Mouse (Mus musculus) layer of hippocampus, adult 11-12 months (tissue): ENCODE results near the gene Csnk1e.
"Not testable (repeated sequence)": the region's sequence is repeated elsewhere in the genome, so short reads cannot be mapped to it uniquely, and the experiment has no call there.

ENCODE experiments used
- DNase-seq: peaks from one replicate; pipeline ENCODE4 v3.0.0; 2022; ENCODE audit warnings: low spot score

Gene Csnk1e

DNA sequence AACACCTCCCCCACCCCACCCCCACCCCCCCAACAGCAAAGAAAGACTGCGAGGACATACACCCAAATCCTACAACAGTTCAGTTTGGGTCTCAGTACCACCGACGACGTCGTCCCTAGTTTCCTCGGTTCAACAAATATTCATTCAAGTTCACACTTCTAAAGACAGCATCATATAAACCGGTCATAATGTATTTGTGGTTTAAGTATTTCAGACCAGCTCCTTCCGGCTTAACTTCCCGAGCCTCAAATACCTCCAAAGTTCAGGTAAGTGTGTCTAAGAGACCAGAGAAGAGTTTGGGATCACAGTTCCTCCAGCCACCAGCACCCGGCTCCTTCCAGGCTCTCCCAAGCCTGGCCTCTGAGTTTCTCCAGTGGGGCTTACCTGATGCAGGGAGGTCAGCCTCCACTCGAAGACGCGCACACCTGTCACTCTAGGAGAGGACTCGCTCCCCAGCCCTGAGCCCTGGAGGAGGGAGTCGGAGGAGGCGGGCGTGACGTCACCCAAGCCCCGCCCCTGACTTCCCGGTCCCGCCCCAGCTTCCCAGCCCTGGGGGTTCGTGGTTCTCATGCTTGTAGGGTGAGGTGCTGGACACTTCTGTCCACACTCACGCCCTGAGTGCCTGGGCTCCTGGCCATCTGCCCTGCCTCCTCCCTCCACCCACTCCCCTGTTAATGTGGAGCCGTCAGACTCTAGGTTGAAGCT, at the start of gene Csnk1e:
Gene Csnk1e, minus strand, starts transcription at position 461 of the 705 bp plus-strand sequence.
- DNase-seq, result peak; percentile 58

DNA sequence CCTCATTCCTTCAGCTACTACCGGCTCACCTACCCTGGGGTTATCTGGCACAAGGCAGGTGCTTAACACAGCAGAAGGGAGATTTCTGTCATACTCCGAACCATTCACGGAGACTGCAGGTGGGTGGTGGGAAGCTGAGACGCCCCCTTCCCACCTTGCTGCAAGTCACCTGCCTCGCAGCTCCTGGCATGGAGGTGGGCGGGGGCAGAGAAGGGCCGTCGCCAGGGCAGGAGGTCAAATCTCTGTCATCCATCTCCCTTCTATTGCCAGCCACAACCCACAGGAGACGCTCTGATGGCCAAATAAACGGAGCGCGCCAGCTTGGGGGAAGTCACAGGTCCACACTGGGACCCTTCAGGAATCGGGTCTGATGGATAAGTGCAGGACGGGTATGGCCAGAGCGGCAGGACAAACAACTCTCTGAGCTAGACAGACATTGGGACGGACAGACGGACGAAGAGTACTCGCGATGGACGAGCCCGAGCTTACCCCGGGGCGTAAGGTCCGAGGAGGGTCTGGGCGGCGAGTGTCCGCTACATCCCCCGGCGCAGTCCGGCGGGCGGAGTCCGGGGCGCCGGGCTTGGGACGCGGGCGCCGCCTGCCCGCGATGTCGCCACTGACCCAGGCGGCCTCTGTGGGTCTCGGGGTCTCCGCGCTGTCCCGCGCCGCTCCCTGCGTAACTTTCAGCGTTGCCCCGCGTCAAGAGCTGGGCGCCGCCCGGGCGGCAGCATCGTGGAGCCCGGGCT, 49.5 kb upstream of the Csnk1e start, which contains the start of gene Kcnj4:
Gene Kcnj4, minus strand, starts transcription at position 535 of the 746 bp plus-strand sequence.
- DNase-seq, result no peak

DNA sequence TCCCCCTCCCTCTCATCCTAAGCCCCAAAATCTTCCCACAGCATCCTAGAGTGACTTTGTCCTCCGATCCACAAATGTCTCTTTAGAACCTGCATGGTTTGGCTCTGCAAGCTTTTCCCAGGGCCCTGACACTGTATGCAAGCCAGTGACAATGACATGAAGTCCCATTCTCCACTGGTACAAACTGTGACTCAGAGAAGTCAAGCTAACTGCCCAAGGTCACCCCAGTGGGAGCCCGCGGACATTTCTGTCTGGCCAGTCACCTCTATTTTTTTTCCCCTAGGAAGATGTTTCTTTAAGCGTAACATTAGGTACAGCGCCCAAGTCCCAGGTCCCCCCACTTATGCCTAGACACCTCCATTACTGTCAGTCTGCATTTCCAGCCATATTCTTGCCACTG, 48.1 kb upstream of the Csnk1e start:
- no peak for DNase-seq

DNA sequence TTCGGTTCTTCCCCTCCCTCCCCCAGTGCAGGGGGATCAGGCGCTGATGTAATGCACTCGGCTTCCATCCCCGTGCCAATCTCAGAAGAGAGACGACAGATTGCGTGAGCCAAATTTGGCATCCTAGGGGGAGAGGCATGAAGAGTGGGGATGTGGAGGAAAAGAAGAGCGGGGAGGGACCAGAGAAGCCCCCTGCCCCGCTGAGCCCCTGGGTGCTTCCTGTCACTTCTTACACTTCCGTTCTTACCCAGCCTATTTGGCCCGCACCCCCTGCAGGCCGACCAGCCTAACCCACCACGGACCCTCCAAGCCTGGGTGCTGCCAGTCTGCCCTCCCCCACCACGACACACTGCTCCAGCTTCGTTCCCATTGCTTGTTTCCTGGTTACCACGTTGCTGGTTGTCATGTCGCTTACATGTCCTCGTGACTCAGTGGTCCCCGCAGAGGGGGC, 47.5 kb upstream of the Csnk1e start:
- DNase-seq, result peak; percentile 75

DNA sequence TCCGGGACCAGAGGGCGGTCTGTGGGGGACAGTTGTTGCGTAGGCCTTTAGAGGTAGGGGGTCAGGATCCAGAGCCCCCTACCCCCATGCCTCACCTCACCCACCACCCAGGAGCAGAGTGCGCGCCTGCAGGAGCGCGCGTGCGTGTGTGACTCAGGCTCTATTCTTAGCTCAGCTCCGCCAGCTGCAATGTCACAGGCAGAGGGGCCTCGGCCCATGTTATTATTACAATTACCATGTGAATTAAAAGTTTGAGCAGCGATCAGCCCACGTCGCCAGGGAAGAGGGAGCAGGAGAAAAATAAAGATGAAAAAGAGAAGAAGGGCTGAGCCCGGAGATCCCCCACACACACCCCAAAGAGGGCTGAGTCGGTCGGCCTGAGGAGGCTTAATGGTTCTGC, 44.7 kb upstream of the Csnk1e start:
- DNase-seq, result no peak

GRCm38 (mm10) chr15:79493527-79493926, 38.2 kb upstream of the Csnk1e start:
- DNase-seq, result no peak

DNA sequence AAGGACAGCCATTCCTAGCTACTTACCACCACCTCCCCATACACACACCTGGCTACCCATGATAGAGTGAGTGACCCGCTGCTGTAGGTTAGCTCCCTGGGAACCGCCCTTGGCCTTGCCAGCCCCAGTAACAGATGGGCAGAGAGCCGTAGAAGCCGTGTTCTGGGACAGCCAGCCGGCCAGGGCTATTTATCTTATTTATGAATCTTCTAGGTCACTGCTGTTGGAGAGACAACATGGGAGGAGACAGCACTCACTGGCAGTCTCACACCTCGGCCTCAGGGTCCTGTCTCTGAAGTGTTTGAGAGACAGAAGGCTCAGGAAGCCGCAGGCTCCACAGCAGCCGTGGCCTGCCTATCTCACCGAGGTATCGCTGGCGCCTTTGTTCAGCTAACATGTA, 34.1 kb upstream of the Csnk1e start:
- DNase-seq, result no peak

GRCm38 (mm10) chr15:79481181-79481688, 25.9 kb upstream of the Csnk1e start:
- peak; percentile 56 for DNase-seq

- DNase-seq, result no peak
Observed at GRCm38 (mm10) chr15:79477227-79477626, 21.9 kb upstream of the Csnk1e start.

DNA sequence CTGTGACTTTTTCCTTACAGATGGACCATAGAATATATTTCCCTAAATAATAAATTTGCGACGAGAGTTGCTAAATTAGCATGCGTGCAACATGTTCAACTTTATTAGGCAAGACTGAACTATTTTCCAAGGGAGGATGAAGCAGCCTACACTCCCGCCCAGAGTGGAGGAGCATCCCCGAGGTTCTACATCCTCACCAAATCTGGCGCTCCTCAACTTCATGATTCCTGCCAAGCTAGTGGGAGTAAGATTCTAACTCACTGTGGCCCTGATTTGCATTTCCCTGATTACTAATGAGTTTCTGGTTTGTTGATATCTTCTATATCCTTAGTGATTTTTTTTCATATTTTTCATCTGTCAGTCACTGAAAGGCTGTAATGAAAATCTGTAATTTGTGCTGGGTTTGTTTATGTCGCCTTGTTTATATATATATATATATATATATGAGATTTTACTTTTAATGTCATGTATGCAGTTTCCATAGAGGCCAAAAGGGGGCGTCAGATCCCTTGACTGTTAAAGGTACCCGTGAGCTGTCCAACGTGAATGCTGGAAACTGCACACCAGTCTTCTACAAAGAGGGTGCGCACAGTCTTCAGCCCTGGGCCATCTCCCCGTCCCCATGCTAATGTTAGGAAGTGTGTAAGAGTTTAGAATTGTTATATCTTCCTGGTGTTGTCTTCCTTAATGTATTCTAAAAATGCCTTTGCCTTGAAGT, 18.4 kb upstream of the Csnk1e start:
- DNase-seq, result no peak

DNA sequence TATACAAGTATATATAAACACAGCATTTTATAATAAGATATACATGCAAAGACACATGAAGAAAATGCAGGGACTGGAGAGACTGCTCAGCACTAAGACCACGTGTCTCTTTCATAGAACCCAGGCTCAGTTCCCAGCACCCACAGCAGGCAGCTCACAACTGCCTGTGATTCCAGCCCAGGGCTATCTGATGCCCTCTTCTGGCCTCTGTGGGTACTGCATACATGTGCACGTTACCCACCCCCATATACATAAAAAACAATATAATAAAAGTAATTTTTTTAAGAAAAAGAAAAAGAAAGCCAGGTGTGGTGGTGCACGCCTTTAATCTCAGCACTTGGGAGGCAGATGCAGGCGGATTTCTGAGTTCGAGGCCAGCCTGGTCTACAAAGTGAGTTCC, 17.7 kb upstream of the Csnk1e start:
- DNase-seq, result no peak

- no peak for DNase-seq
Observed at GRCm38 (mm10) chr15:79471095-79471494, 15.7 kb upstream of the Csnk1e start.

DNA sequence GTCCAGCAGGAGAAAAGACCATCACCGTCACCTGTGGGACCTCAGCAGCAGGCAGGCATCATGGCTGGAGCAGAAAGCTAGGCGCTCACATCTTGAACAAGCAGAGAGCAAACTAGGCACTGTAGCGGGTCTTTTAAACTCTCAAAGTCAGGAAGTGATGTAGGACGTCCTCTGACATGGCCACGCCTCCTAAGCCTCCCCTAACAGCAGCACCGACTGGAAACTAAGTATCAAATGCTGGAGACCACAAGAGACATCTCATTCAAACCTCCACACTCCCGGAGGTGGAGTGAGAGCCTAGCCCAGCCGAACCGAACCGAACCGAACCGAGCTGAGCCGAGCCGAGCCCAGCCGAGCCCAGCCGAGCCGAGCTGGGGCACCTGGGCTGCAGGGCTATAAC, 15.2 kb upstream of the Csnk1e start:
- no peak for DNase-seq

GRCm38 (mm10) chr15:79469577-79469976, 14.2 kb upstream of the Csnk1e start:
- DNase-seq, result no peak

GRCm38 (mm10) chr15:79466601-79467286, 11.4 kb upstream of the Csnk1e start:
- DNase-seq, result peak; percentile 91

DNA sequence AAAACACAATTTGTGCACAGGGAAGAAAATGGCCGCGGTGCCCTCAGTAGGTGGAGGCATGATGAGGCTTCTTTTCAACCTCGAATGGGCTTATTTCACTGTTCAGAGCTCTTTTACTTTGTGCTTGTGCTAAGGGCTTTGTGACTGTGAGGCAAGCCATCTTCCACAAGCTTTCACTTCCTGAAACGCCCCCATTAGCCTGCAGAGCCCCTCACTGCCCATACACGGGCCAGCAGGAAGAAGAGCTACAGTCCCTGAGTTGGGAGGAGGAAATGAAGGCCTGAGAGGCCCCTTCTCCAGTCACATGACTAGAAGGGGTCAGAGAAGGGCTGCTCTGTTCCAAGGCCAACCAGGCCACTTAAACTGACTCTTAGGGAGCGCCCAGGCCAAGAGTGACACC, 1.2 kb upstream of the Csnk1e start:
- DNase-seq, result no peak

DNA sequence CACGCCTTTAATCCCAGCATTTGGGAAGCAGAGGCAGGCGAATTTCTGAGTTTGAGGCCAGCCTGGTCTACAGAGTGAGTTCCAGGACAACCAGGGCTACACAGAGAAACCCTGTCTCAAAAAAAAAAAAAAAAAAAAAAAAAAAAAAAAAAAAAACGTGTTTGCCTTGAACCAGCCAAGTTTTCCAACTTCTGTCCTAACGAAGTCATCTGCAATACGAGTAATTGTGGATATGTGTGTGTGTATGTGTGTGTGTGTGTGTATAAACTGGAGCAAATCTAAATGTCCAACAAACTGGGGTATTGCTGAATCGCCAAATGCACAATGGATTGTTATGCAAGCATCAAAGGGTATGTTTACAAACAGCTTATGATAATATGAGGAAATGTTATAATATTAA, 738 bp upstream of the Csnk1e start:
- DNase-seq, result not testable (repeated sequence)

GRCm38 (mm10) chr15:79453831-79454230, 1.5 kb downstream of the Csnk1e start:
- no peak for DNase-seq

- DNase-seq, result no peak
Observed at GRCm38 (mm10) chr15:79448041-79448440, 7.3 kb downstream of the Csnk1e start.

GRCm38 (mm10) chr15:79445786-79446654, 9.3 kb downstream of the Csnk1e start:
- DNase-seq, result no peak

DNA sequence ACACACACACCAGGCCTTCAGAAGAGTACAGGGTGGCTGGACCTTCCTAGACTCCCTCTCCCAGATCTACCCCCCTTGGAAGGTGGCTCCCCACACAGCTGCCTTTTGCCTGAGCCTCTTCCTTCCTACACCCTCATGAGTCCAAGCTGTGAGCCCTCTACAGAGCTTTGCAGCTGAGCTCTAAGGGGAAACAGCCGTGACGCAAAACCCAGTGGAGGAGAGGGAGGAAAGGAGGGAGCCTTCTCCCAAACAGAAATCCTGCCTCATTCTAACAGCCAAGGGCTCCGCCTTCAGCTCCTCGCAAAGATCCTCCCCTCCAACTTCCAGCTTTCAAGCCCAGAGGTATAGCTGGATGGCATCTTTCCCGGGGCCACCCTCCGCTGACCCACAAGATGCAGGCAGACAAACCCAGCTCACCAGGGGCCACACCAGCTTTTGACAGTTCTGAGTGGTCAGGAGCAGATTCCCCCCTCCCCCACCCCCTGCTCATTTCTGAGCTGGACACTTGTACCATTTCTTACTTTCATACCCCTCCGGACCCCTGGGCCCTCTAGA, 11.4 kb downstream of the Csnk1e start:
- no peak for DNase-seq
